Mouse (Mus musculus): ENCODE measurements at regions not wholly inside any gene's neighbourhood (a gene's known extent, or its start where the extent isn't known, plus 50 kb on each side); places are given as distances from the start of the nearest gene placed in this dataset.
"Not testable (repeated sequence)": the region's sequence is repeated elsewhere in the genome, so short reads cannot be mapped to it uniquely, and the experiment has no call there.

GRCm38 (mm10) chr14:53301110-53301509, 805.6 kb upstream of the Olfr1507 start:
- TF ChIP-seq EP300 (IDR thresholded peaks at IDR 0.05; ENCODE audit: low read length); CTCF (conservative IDR thresholded peaks at IDR 0.05 in 1 of 2, IDR thresholded peaks at IDR 0.05 in 1 of 2; ENCODE audit: low read depth in 2 of 2, low read length in 2 of 2); POLR2A (IDR thresholded peaks at IDR 0.05; ENCODE audit: low read depth, low read length); ZNF384 (IDR thresholded peaks at IDR 0.05; ENCODE audit: low read depth, low read length); E2F4 (IDR thresholded peaks at IDR 0.05; ENCODE audit: insufficient replicate concordance, low read depth, low read length); ZMIZ1 (IDR thresholded peaks at IDR 0.05; ENCODE audit: low read depth, low read length); HCFC1 (IDR thresholded peaks at IDR 0.05; ENCODE audit: low read depth, low read length); KAT2A (IDR thresholded peaks at IDR 0.05; ENCODE audit: insufficient replicate concordance, low read length); MEF2A (IDR thresholded peaks at IDR 0.05; ENCODE audit: borderline replicate concordance, low read depth, low read length); RCOR1 (conservative IDR thresholded peaks at IDR 0.05; ENCODE audit: low read depth, low read length); ZKSCAN1 (IDR thresholded peaks at IDR 0.05; ENCODE audit: borderline replicate concordance, low read depth, low read length); ZC3H11A (IDR thresholded peaks at IDR 0.05; ENCODE audit: low read depth, low read length); CHD2 (IDR thresholded peaks at IDR 0.05; ENCODE audit: low read length): not testable (repeated sequence)
